Mouse (Mus musculus): ENCODE measurements around the gene Arntl2.
"Not testable (repeated sequence)": the region's sequence is repeated elsewhere in the genome, so short reads cannot be mapped to it uniquely, and the experiment has no call there.

Gene Arntl2

GRCm38 (mm10) chr6:146795924-146796545, at the start of gene Arntl2:
TSS of gene Arntl2 (plus strand) at chr6:146796055.
- peak; percentile 60 to 64 for DNase-seq (ENCODE audit: low spot score in 2 of 2)

- no peak for DNase-seq (ENCODE audit: low spot score in 2 of 2)
These were observed 49.3 kb upstream of the Arntl2 start for GRCm38 (mm10) chr6:146746577-146746976.

GRCm38 (mm10) chr6:146747057-146747456, 48.8 kb upstream of the Arntl2 start:
- DNase-seq (ENCODE audit: low spot score in 2 of 2), result no peak

GRCm38 (mm10) chr6:146748271-146748670, 47.6 kb upstream of the Arntl2 start:
- no peak for DNase-seq (ENCODE audit: low spot score in 2 of 2)

- DNase-seq (ENCODE audit: low spot score in 2 of 2), result no peak
These were observed 44.2 kb upstream of the Arntl2 start for GRCm38 (mm10) chr6:146751671-146752070.

- DNase-seq (ENCODE audit: low spot score in 2 of 2), result no peak
These were observed 43.7 kb upstream of the Arntl2 start for GRCm38 (mm10) chr6:146752178-146752577.

- no peak for DNase-seq (ENCODE audit: low spot score in 2 of 2)
These were observed 43.2 kb upstream of the Arntl2 start for GRCm38 (mm10) chr6:146752612-146753011.

GRCm38 (mm10) chr6:146753560-146754160, 42.2 kb upstream of the Arntl2 start:
- no peak for DNase-seq (ENCODE audit: low spot score in 2 of 2)

- no peak for DNase-seq (ENCODE audit: low spot score in 2 of 2)
These were observed 40.7 kb upstream of the Arntl2 start for GRCm38 (mm10) chr6:146755136-146755535.

- DNase-seq (ENCODE audit: low spot score in 2 of 2), result no peak
These were observed 40.2 kb upstream of the Arntl2 start for GRCm38 (mm10) chr6:146755679-146756078.

- no peak for DNase-seq (ENCODE audit: low spot score in 2 of 2)
These were observed 36.8 kb upstream of the Arntl2 start for GRCm38 (mm10) chr6:146759027-146759426.

GRCm38 (mm10) chr6:146760022-146760421, 35.8 kb upstream of the Arntl2 start:
- DNase-seq (ENCODE audit: low spot score in 2 of 2), result no peak

- DNase-seq (ENCODE audit: low spot score in 2 of 2), result no peak
These were observed 35.1 kb upstream of the Arntl2 start for GRCm38 (mm10) chr6:146760736-146761135.

GRCm38 (mm10) chr6:146762264-146762898, 33.5 kb upstream of the Arntl2 start:
- no peak for DNase-seq (ENCODE audit: low spot score in 2 of 2)

- DNase-seq (ENCODE audit: low spot score in 2 of 2), result no peak
These were observed 31.3 kb upstream of the Arntl2 start for GRCm38 (mm10) chr6:146764593-146764992.

- no peak for DNase-seq (ENCODE audit: low spot score in 2 of 2)
These were observed 30.6 kb upstream of the Arntl2 start for GRCm38 (mm10) chr6:146765270-146765669.

- no peak for DNase-seq (ENCODE audit: low spot score in 2 of 2)
These were observed 26.9 kb upstream of the Arntl2 start for GRCm38 (mm10) chr6:146768813-146769404.

GRCm38 (mm10) chr6:146770005-146770745, 25.7 kb upstream of the Arntl2 start:
- DNase-seq (ENCODE audit: low spot score in 2 of 2), result no peak

- DNase-seq (ENCODE audit: low spot score in 2 of 2), result no peak
These were observed 25.0 kb upstream of the Arntl2 start for GRCm38 (mm10) chr6:146770808-146771207.

GRCm38 (mm10) chr6:146775864-146776263, 20.0 kb upstream of the Arntl2 start:
- not testable (repeated sequence) for DNase-seq (ENCODE audit: low spot score in 2 of 2)

GRCm38 (mm10) chr6:146776610-146777389, 19.1 kb upstream of the Arntl2 start:
- no peak for DNase-seq (ENCODE audit: low spot score in 2 of 2)

Measured in right cerebral cortex, postnatal 36 days (tissue).